Mouse (Mus musculus) liver, embryonic 14.5 days (tissue): ENCODE data around the gene Arsk. TPM values are rescaled to one million over a fixed set of nuclear protein-coding genes. Genes with fewer than 3 reads are reported as not detected.
A peak's percentile ranks its signal among the peaks of the same experiment; 100 is the strongest.

Source experiments
- ATAC-seq: fragments of 200-750 bp; cut with Nextera tagmentation; 2 replicates; pipeline ENCODE4 v1.8.0; 2017; ENCODE audit warnings: moderate number of reproducible peaks, mild to moderate bottlenecking, moderate library complexity; ENCODE audit not compliant: insufficient read depth
- DNase-seq, 3 experiments: peaks; one replicate each; pipeline ENCODE4 v3.0.0-alpha.2; 2012 to 2013; ENCODE audit warnings: low read depth in 3 of 3, low spot score in 3 of 3
- H3K27ac ChIP-seq: fragments of 300-500 bp; sonication (generic); 2 replicates; pipeline ENCODE4 v1.5.1; 2014; ENCODE audit warnings: moderate library complexity, mild to moderate bottlenecking, control low read depth, inconsistent platforms
- H3K27me3 ChIP-seq: fragments of 300-500 bp; sonication (generic); 2 replicates; pipeline ENCODE4 v1.6.1; 2014; ENCODE audit warnings: mild to moderate bottlenecking, low read length, moderate library complexity; ENCODE audit not compliant: control insufficient read depth, insufficient read depth
- H3K36me3 ChIP-seq: fragments of 300-500 bp; sonication (generic); replicated peaks from 2 replicates; pipeline ENCODE4 v1.6.1; 2014; ENCODE audit warnings: low read depth; ENCODE audit not compliant: control insufficient read depth, insufficient read depth
- H3K4me1 ChIP-seq, 2 experiments: fragments of 200-500 bp in 1 of 2; fragments of 300-500 bp in 1 of 2; sonication (generic) in 1 of 2; replicated peaks; 2 replicates each; pipeline ENCODE4 v1.6.1; 2012 to 2014; ENCODE audit warnings: antibody characterized with exemption in 1 of 2, inconsistent platforms in 1 of 2, low read length in 1 of 2; ENCODE audit not compliant: control insufficient read depth in 2 of 2, insufficient read depth in 2 of 2
- H3K4me2 ChIP-seq: fragments of 300-500 bp; sonication (generic); 2 replicates; pipeline ENCODE4 v1.6.1; 2014; ENCODE audit warnings: low read depth, mild to moderate bottlenecking, control low read depth, moderate library complexity
- H3K4me3 ChIP-seq, 2 experiments: fragments of 200-500 bp in 1 of 2; fragments of 300-500 bp in 1 of 2; sonication (generic) in 1 of 2; 2 replicates each; pipeline ENCODE4 v1.5.1; 2012 to 2014; ENCODE audit warnings: low read depth in 2 of 2, low read length in 2 of 2, mild to moderate bottlenecking in 2 of 2, control low read depth in 1 of 2, inconsistent platforms in 1 of 2, moderate library complexity in 1 of 2; ENCODE audit not compliant: insufficient read depth in 1 of 2
- H3K9ac ChIP-seq: fragments of 300-500 bp; sonication (generic); replicated peaks from 2 replicates; pipeline ENCODE4 v1.6.1; 2014; ENCODE audit warnings: mild to moderate bottlenecking, control low read depth, moderate library complexity
- H3K9me3 ChIP-seq: fragments of 300-500 bp; sonication (generic); 2 replicates; pipeline ENCODE4 v1.6.1; 2016; ENCODE audit warnings: low read length, mixed read lengths; ENCODE audit not compliant: control insufficient read depth
- CTCF ChIP-seq: IDR thresholded peaks from 2 replicates; pipeline ENCODE4 v1.5.1; 2016; ENCODE audit warnings: antibody characterized with exemption, low read depth, control low read depth
- EP300 ChIP-seq: IDR thresholded peaks from 2 replicates; pipeline ENCODE4 v1.6.1; 2016; ENCODE audit warnings: antibody characterized with exemption, low read depth
- WGBS: fragments of 180-500 bp; shearing (Covaris S2); extraction: QIAGEN DNeasy Blood & Tissue Kit; methylation state at CpG from one replicate; pipeline ENCODE4 v1.1.7; 2014; ENCODE audit not compliant: insufficient replicate concordance; 5-methylcytosine and 5-hydroxymethylcytosine counted together
- polyA plus RNA-seq, 2 experiments: library from polyadenylated mRNA; depleted of rRNA in 1 of 2; stranded (reverse) in 1 of 2; unstranded in 1 of 2; fragments of >200 nt; fragmentation: Nextera tagmentation in 1 of 2; extraction: Ambion mirVana in 1 of 2; gene quantifications; 2 replicates each; pipeline versions ENCODE4 v1.2.1 to v1.2.3; 2012 to 2014

The Arsk gene
- polyA plus RNA-seq, 2 experiments, result 1.5 to 3.0 TPM

GRCm38 (mm10) chr13:76109069-76109824, 10.8 kb upstream of the Arsk start:
- Histone ChIP-seq H3K4me3 (no peak overlapping the region), H3K4me1 (no peaks in the 10 kb centered on the region), H3K27ac (no peak overlapping the region), H3K9me3 (no peaks in the 10 kb centered on the region), H3K4me2 (no peak overlapping the region), H3K9ac (no peak overlapping the region), H3K27me3 (no peaks in the 10 kb centered on the region), H3K36me3 (peaks cover 4% of the 10 kb centered on the region)
- DNase-seq, result no peak
- WGBS, result 84% methylated on average over 18 of the region's 18 CpGs
- no peak for ATAC-seq
- TF ChIP-seq EP300 (no peak), CTCF (no peak)

- H3K4me3 ChIP-seq, result no peak overlapping the region
- H3K36me3 ChIP-seq, result no peaks in the 10 kb centered on the region
- ATAC-seq, result no peak
- H3K9me3 ChIP-seq, result no peaks in the 10 kb centered on the region
- TF ChIP-seq EP300 (no peak), CTCF (no peak)
- no peak overlapping the region for H3K27ac ChIP-seq
- WGBS, result 73% methylated on average over 2 of the region's 2 CpGs
- DNase-seq, result no peak
- H3K4me2 ChIP-seq, result no peak overlapping the region
- H3K4me1 ChIP-seq, result no peaks in the 10 kb centered on the region; a peak in 1 of 4 replicates
- H3K9ac ChIP-seq, result no peak overlapping the region
- H3K27me3 ChIP-seq, result no peaks in the 10 kb centered on the region; the same call in 1 of the 2 replicates
Observed at GRCm38 (mm10) chr13:76101989-76102388, 3.5 kb upstream of the Arsk start.

- Histone ChIP-seq H3K4me3 (peak overlapping the region; percentile 86 to 97), H3K9ac (peak overlapping the region; percentile 79), H3K4me1 (no peaks in the 10 kb centered on the region; a peak in 1 of 4 replicates), H3K27ac (peak overlapping the region; percentile 71), H3K9me3 (no peaks in the 10 kb centered on the region), H3K4me2 (peak overlapping the region; percentile 76), H3K36me3 (no peaks in the 10 kb centered on the region), H3K27me3 (no peaks in the 10 kb centered on the region; the same call in 1 of the 2 replicates)
- 2% methylated on average over 16 of the region's 16 CpGs for WGBS
- TF ChIP-seq EP300 (no peak), CTCF (no peak)
- ATAC-seq (peak; percentile 80), DNase-seq (peak; percentile 37 to 46 (median 45))
Observed at GRCm38 (mm10) chr13:76098116-76098492, 356 bp downstream of the Arsk start.

- WGBS, result 17% methylated on average over 1 of the region's 1 CpGs
- Histone ChIP-seq H3K4me2 (no peak overlapping the region), H3K36me3 (no peaks in the 10 kb centered on the region), H3K9ac (no peak overlapping the region), H3K4me3 (no peak overlapping the region), H3K27ac (no peak overlapping the region), H3K27me3 (no peaks in the 10 kb centered on the region), H3K4me1 (0 out of 4 replicates have a peak, but pooled peaks cover 2% of the 10 kb centered on the region in 2 experiments), H3K9me3 (no peaks in the 10 kb centered on the region)
- TF ChIP-seq EP300 (no peak), CTCF (no peak)
- no peak for DNase-seq
- no peak for ATAC-seq
Observed at GRCm38 (mm10) chr13:76074323-76074722, 24.1 kb downstream of the Arsk start.

GRCm38 (mm10) chr13:76064363-76064945, 34.0 kb downstream of the Arsk start:
- Histone ChIP-seq H3K9ac (no peak overlapping the region), H3K36me3 (no peaks in the 10 kb centered on the region; the same call in 1 of the 2 replicates), H3K4me3 (no peak overlapping the region), H3K4me2 (no peak overlapping the region), H3K27me3 (no peaks in the 10 kb centered on the region), H3K9me3 (no peaks in the 10 kb centered on the region), H3K27ac (no peak overlapping the region), H3K4me1 (no peaks in the 10 kb centered on the region)
- TF ChIP-seq CTCF, result no peak
- no peak for TF ChIP-seq EP300
- 88% methylated on average over 13 of the region's 13 CpGs for WGBS
- ATAC-seq, result no peak
- DNase-seq, result no peak
